Mouse (Mus musculus) monocyte, adult 5-6 weeks (primary cell): ENCODE measurements around the gene Hint2. TPM values are rescaled to one million over a fixed set of nuclear protein-coding genes. Genes with fewer than 3 reads are reported as not detected.

ENCODE experiments used
- ATAC-seq: fragments of 153-309, 156-312 bp; replicated peaks from 2 replicates; pipeline ENCODE4 v1.8.0; 2017; ENCODE audit warnings: mild to moderate bottlenecking; ENCODE audit not compliant: low TSS enrichment, insufficient number of reproducible peaks, severe bottlenecking, poor library complexity, low FRiP score
- total RNA-seq: library from RNA; stranded (forward); fragments of 200-1000, 200-491, 200-594 nt; gene quantifications from 3 replicates; pipeline ENCODE4 v1.2.3, GENCODE M21; 2017

Hint2 gene
- 21.5 to 26.1 TPM (median 25.9 TPM) in 3 replicates for total RNA-seq

- peak; percentile 96 for ATAC-seq
Measured at GRCm38 (mm10) chr4:43656339-43657109, at the start of gene Hint2. Gene Hint2 (minus strand): TSS chr4:43656466.

GRCm38 (mm10) chr4:43705991-43706390 is 49.7 kb upstream of the Hint2 start:
- ATAC-seq = no peak

- ATAC-seq = no peak
Measured at GRCm38 (mm10) chr4:43703851-43704250, 47.6 kb upstream of the Hint2 start.

- no peak for ATAC-seq
Measured at GRCm38 (mm10) chr4:43703439-43703838, 47.2 kb upstream of the Hint2 start.

- no peak for ATAC-seq
Measured at GRCm38 (mm10) chr4:43700707-43701106, 44.4 kb upstream of the Hint2 start, which contains the start of gene Olfr70. Gene Olfr70 (minus strand): TSS chr4:43700807.

GRCm38 (mm10) chr4:43696561-43696960 is 40.3 kb upstream of the Hint2 start:
- no peak for ATAC-seq

GRCm38 (mm10) chr4:43695249-43695671 is 39.0 kb upstream of the Hint2 start:
- no peak for ATAC-seq

- no peak for ATAC-seq
Measured at GRCm38 (mm10) chr4:43694439-43695248, 38.4 kb upstream of the Hint2 start.

- ATAC-seq = peak; percentile 60
Measured at GRCm38 (mm10) chr4:43693806-43694241, 37.6 kb upstream of the Hint2 start.

- ATAC-seq = no peak
Measured at GRCm38 (mm10) chr4:43691026-43691425, 34.8 kb upstream of the Hint2 start.

GRCm38 (mm10) chr4:43690021-43690420 is 33.8 kb upstream of the Hint2 start:
- no peak for ATAC-seq

- ATAC-seq = no peak
Measured at GRCm38 (mm10) chr4:43679416-43680043, 23.3 kb upstream of the Hint2 start.

GRCm38 (mm10) chr4:43678541-43678940 is 22.3 kb upstream of the Hint2 start:
- no peak for ATAC-seq

GRCm38 (mm10) chr4:43675608-43676007 is 19.3 kb upstream of the Hint2 start:
- ATAC-seq = no peak

- no peak for ATAC-seq
Measured at GRCm38 (mm10) chr4:43674974-43675373, 18.7 kb upstream of the Hint2 start.

- ATAC-seq = no peak
Measured at GRCm38 (mm10) chr4:43673703-43674102, 17.4 kb upstream of the Hint2 start.

GRCm38 (mm10) chr4:43672070-43672469 is 15.8 kb upstream of the Hint2 start:
- ATAC-seq = peak; percentile 45

GRCm38 (mm10) chr4:43669428-43669794 is 13.1 kb upstream of the Hint2 start:
- ATAC-seq = no peak

- ATAC-seq = peak; percentile 89
Measured at GRCm38 (mm10) chr4:43668782-43669427, 12.6 kb upstream of the Hint2 start, which contains the start of the genes Tmem8b and Fam221b. Gene Tmem8b (plus strand): TSS chr4:43668971. Gene Fam221b (minus strand): TSS chr4:43669145.
